Mouse (Mus musculus): ENCODE results near the gene Tbc1d16.

Gene Tbc1d16

GRCm38 (mm10) chr11:119205738-119206137, 22.6 kb downstream of the Tbc1d16 start:
- DNase-seq, result no peak

DNA sequence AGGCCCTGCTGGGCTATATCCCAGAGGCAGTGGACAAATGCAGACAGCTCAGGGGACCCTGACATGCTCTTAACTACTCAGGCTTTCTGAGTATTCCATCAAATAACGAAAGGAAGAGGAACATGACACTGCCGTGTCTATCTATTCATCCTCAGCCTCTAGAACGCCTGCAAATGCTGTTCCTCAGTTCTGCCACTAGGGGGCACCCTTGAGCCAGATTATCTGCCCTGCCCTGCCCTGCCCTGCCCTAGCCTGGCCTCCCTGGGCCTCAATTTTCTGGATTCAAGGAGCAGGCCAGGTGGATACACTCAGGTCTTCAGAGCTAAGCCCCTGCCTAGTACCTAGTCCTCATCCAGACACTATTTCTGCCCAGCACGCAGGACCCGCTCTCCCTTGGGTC, 24.9 kb downstream of the Tbc1d16 start:
- DNase-seq, result peak; percentile 46

DNA sequence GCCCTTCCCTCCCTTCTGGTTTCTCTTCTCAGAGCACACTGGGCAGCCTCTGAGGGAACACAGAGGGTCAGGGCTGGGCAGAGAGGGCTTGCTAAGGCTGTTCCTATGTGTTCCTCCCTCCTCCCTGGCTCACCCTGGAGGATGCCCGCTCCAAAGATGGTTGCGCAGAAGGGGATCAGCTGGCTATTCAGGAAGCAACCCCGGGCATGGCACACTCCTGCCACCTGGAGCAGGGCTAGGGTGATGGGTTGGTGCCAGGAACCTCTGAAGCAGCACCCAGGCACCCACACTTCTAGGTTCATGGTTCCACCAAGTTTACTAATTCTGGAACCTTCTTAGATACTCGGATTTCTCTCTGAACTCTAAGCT, 29.1 kb downstream of the Tbc1d16 start:
- DNase-seq, result no peak

- no peak for DNase-seq
Observed at GRCm38 (mm10) chr11:119198564-119199232, 29.6 kb downstream of the Tbc1d16 start.

DNA sequence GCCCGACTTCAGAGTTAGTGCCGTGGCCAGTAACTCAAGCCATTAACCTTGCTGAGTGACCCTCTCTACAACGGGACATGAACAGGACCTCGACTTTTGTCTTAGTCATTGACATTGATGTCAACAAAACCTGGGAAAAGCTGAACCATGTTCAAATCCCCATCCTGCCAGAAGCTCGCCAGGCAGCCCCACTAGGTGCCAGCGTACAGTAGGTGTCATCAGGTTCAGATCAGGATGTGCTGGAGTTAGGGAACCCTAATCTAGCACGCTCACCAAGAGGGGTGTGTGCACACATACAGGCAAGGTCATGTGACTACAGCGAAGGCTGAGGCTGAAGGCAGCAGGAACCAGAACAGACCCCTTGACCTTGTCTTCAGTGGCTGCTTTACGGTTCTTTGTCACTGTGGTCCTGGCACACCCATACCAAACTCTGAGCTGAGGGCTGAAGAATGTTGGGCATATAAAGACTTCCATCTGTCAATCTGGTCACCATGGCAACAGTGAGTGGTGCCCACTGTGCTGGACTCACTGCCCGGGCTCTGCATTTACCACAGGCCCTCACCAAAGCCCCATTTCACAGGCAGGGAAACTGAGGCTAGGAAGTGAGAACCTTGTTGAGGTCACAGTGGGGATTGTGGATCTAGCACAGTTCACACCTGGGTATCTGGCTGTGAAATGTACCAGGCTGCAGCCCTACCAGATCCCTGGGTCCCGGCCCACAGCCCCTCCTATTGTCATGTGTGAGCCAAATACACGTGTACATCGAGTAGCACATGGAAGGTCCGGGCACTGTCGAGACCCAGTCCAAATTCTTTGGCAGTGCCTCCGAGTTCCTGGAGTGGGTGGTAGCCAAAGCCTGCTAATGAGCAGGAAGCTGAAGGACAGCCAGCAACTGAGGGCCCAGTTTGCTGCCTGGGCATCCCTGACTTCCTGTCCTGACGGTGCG, 30.4 kb downstream of the Tbc1d16 start:
- no peak for DNase-seq

DNA sequence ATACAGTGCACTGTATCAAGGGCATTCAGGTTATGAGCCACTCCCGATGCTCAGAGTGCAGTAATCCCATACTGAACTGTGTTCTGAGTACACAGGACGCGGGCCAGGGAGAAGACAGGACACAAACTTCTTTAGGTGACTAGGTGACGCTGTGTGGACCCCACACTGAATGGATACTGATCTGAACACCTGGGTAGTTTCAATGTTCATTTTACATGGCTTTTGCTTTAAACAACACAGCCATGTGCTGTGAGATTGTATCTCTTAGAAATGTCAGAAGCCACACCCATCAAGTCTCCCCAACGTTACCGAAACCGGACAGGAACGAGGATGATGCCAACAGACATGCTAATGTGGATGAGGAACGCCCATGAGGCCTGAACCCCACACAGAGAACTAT, 35.7 kb downstream of the Tbc1d16 start:
- no peak for DNase-seq

- DNase-seq, result no peak
Observed at GRCm38 (mm10) chr11:119192176-119192575, 36.1 kb downstream of the Tbc1d16 start.

DNA sequence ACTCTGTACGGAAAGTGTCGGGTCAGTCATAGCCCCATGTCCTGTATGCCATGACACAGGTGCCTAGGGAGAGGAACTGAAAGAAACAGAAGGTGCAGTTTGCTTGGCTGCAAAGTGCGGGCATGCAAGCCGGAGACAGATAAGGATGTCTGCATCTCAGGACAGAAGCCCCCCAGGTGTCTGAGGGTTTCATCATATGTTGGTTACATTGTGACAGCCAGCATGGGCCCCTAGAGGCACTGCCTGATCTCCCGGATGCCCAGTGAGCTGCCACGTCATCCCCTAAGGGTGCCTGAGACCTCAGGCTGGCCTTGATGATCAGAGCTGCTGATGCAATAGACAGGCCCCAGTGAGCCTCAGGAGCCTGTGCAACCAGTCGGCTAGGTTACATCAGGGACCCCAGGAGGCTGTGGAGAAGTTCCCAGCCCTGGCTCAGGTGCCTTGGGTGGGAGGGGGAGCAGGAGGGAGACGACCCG, 36.7 kb downstream of the Tbc1d16 start:
- no peak for DNase-seq

DNA sequence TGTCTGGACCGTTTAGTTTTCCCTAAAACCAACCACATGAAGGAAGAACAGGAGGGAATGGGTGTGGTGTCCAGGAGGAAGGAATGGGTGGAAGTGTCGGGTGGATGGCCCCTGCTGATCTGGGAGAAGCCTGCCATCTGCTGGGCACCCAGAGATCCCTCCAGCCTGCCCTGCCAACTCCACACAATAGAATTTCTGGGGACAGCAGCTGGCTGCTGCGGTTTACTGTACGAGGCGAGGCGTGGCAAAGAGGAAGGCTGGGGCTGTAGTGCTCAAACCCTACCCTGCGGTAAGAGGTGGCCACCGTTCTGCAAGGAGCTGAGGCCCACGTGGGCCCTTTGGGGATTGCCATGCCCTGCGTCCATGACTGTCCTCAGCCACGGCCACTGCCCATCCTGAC, 37.8 kb downstream of the Tbc1d16 start:
- peak; percentile 83 for DNase-seq

GRCm38 (mm10) chr11:119189319-119189718, 39.0 kb downstream of the Tbc1d16 start:
- no peak for DNase-seq

- DNase-seq, result peak; percentile 63
Observed at GRCm38 (mm10) chr11:119188389-119188788, 39.9 kb downstream of the Tbc1d16 start.

DNA sequence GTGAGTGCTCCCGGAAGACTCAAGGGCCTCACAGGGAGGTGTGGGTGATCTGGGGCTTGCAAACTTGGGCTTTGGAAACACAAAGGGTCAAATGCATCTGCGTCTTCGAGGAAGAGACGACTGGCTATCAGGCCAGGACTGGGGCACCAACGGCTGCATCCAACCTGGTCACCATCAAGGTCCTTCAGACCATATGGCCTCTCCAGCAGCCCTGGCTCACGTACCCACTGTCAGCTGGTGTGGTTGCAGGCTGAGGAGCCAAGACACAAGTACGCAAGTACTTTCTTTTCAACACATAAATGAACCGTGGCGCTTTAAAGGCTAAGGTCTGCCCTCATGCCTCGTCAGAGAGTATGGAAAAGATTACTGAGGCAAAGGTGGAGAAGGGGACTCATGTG, 40.5 kb downstream of the Tbc1d16 start:
- no peak for DNase-seq

- DNase-seq, result peak; percentile 79
Observed at GRCm38 (mm10) chr11:119186989-119187799, 41.1 kb downstream of the Tbc1d16 start.

DNA sequence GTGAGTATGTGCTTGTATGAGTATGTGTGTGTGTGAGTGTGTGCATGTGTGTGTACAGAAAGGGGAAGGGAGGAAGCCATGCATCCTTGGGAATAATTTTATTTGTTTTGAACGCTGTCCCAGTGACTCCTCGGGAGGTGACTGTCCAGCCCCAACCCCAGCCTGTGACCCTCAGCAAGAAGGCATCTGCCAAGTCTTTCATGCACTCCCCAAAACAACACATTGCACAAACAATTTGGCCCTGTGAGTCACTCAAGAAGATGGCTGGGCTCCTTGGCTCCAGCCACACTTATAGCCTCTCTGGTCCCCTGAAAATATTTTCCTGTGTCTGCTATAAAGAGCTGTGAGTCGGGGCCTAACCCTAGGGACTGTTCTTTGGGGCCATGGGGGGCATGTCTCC, 41.9 kb downstream of the Tbc1d16 start:
- no peak for DNase-seq

GRCm38 (mm10) chr11:119183684-119184310, 44.5 kb downstream of the Tbc1d16 start:
- DNase-seq, result no peak

GRCm38 (mm10) chr11:119181861-119182395, 46.4 kb downstream of the Tbc1d16 start:
- DNase-seq, result no peak

- DNase-seq, result no peak
Observed at GRCm38 (mm10) chr11:119180824-119181582, 47.3 kb downstream of the Tbc1d16 start.

- DNase-seq, result no peak
Observed at GRCm38 (mm10) chr11:119178317-119178716, 50.0 kb downstream of the Tbc1d16 start.

DNA sequence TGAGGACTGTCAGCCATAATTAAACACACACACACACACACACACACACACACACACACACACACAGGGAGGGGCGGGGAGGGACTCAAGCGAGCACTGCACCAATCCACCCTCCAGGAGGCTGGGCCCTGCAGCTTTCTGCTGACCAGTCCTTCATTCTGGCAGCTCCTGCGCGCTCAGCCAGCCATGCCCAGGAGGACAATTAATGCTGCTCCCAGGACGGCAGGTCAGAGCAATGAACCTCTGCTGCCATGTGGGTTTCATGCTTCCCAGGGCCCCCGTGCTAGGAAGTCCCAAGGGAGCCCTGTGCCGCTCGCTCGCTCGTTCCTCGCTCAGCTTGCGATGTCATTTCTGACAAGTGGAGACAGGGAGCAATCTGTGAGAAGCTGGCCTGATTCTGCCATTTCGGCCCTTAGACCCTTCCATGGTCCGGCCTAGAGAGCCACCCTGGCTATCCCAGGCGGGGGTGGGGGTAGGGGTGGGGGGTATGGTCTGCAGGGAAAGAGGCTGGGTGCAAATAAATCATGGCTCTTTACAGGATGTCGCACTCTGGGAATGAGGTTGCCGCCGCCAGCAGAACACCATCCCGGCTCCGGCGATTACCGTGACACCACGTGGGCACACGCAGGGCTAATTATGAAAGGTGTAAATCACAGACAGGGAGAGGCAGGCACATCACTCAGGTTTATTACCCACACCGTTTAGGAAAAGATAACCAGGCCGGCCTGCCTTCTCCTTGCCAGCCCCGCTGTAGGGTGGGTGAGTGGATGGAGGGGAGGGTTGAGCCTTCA, 51.7 kb downstream of the Tbc1d16 start:
- DNase-seq, result no peak

DNA sequence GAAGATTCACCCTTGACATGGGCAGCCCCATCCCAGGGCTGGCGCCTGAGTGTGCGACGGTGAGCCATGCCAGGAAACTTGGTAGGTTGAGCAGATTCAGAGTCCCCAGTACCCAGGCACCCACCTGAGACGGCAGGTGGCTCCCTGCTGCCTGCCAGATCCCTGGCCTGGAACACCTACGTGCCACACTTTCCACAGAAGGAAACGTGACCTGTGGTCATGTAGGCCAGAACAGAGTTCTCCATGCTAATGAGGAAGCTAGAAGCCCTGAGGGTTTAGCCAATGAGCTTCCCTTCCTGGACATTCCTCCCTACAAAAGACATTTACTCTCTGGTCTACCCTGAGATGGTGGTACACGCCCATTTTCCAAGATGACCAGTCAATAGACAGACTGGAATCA, 56.7 kb downstream of the Tbc1d16 start:
- no peak for DNase-seq

DNA sequence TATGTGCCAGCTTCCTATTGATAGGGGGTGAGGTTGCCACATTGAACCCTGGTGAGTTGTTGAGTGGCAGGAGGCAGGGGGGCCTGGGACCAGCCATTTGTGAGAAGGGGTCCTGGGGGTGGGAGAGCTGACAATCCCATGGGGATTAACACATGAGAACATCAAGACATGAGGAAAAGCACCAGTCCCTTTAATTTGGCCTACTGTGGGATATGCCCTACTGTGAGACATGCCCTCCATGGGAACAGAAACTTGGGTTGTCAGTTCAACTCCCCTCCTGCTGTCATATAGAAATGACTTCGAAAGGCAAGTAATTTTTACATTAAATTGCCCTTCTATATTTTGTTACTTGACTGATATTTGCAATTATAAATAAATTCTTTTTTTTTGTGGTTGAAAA, 59.4 kb downstream of the Tbc1d16 start:
- DNase-seq, result no peak
